Mouse (Mus musculus): ENCODE results near the gene Dtnb. TPM values are rescaled to one million over a fixed set of nuclear protein-coding genes. Genes with fewer than 3 reads are reported as not detected.
"Not testable (repeated sequence)": the region's sequence is repeated elsewhere in the genome, so short reads cannot be mapped to it uniquely, and the experiment has no call there.

The Dtnb gene
- total RNA-seq, 2 experiments from 2014 or later = 5.8 to 6.7 TPM

DNA sequence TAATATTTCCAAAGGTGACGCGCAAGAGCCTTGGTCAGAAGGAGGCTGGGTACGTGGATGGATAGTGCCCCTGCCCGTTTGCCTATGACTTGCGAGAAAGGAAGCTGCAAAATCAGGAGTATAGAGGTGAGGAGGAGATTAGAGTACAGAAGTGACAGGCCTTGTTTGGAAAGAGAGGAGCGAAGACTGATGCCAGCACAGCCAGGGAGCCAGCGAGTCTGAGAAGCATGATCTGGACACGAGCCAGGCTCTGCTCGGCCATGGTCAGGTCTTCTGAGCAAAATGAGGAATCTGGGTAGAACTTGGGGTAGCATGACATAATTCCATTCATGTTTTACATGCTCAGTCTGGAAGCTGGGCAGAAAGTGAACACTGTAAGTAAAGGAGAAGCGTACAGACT is 85.6 kb downstream of the Dtnb start:
- intact Hi-C loops (cut with DNase I) = no loop called here
- no peak for DNase-seq

- intact Hi-C loops (cut with DNase I) = loop anchor here (10.0 kb wide), 1 partner anchor 425 kb away; the partner anchor contains the start of gene Dnajc27
- no peak for DNase-seq
Observed at GRCm38 (mm10) chr12:3659554-3660311, 87.6 kb downstream of the Dtnb start.

GRCm38 (mm10) chr12:3660985-3661635 is 88.9 kb downstream of the Dtnb start:
- no peak for DNase-seq
- intact Hi-C loops (cut with DNase I) = loop anchor here (10.0 kb wide), 1 partner anchor 424 kb away; the partner anchor contains the start of gene Dnajc27

- intact Hi-C loops (cut with DNase I) = loop anchor here (10.0 kb wide), 1 partner anchor 422 kb away; the partner anchor contains the start of gene Dnajc27
- DNase-seq = no peak
Observed at GRCm38 (mm10) chr12:3662660-3663059, 90.5 kb downstream of the Dtnb start.

GRCm38 (mm10) chr12:3663386-3663785 is 91.2 kb downstream of the Dtnb start:
- DNase-seq = no peak
- intact Hi-C loops (cut with DNase I) = loop anchor here (10.0 kb wide), 1 partner anchor 421 kb away; the partner anchor contains the start of gene Dnajc27

DNA sequence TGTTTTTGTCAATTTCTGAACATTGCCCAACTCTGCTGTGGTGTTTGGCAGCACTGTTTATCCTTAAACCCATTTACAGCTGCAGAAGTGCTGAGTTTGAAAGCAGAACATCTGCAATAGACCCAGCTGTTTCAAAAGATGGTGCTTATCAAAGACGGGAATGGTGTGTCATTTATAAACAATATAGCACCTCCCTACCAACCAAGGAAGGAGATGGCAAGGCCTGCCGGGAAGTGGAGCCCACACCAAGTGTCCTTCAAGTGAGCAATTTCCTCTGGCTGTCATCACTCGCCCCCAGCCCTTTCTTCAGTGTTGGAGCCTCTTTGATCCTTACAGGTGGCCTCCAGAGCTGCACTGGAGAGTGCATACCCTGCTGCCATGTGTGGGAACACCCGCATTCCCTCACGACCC is 97.8 kb downstream of the Dtnb start:
- no peak for DNase-seq
- intact Hi-C loops (cut with DNase I) = loop anchor here (10.0 kb wide), 1 partner anchor 415 kb away; the partner anchor contains the start of gene Dnajc27

DNA sequence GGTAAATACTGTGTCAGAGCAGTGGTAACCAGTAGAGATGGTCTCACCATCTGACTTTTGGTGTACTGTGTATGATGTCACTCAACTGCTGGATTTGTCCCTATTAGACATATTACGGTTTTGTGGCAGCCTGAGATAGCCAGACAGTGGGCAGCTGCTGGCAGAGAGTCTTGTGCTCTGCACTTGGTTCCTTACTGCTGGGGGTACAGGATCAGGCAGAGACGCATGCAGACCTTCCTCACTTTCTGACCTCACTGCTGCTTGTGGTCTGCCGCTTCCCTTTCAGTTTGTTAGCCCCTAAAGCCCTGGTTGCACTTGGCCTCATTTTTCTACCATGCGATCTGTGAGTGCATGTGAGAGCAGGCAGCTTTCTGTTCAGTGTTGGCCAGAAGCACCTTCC is 98.9 kb downstream of the Dtnb start:
- DNase-seq = no peak
- intact Hi-C loops (cut with DNase I) = no loop called here

DNA sequence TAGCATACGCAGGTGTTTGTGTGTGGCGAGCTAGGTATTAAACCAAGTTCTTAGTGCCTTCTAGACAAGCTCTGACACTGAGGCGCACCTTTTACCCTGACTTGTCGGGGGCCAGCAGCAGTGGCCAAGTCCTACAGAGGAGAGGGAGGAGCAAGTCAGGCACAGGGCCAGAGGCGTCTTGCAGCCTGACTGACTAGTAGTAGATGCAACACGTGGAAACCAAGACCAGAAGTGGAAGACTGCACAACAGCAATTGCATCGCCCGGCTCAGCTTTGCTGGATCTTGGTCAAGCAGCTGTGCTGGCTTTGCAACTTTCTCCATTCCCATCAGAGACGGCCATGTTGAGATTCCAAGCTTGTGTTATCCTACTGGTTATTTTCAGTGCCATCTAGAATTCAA is 100.6 kb downstream of the Dtnb start:
- no peak for DNase-seq
- intact Hi-C loops (cut with DNase I) = no loop called here

GRCm38 (mm10) chr12:3673886-3674285 is 101.7 kb downstream of the Dtnb start:
- DNase-seq = no peak
- intact Hi-C loops (cut with DNase I) = no loop called here

DNA sequence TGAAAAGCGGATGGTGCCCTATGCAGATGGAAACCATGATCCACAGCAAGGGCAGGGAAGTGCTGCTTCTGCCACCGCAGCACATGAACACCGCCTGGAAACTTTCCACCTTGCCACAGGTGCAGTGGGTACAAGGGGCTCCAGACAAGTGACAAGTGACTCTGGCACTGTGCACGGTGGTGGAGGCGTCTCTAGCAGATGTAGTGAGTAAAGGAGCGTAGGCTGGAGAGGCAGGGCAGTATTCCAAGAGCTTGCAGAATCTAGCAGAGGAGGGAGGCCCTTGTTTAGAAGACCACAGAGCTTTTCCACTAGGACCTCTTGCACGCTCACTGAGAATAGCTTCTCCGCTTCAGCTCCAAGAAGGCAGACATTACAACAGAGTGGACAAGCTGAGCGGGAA is 102.7 kb downstream of the Dtnb start:
- no peak for DNase-seq
- intact Hi-C loops (cut with DNase I) = no loop called here

- no peak for DNase-seq
- intact Hi-C loops (cut with DNase I) = no loop called here
Observed at GRCm38 (mm10) chr12:3680721-3681120, 108.5 kb downstream of the Dtnb start.

DNA sequence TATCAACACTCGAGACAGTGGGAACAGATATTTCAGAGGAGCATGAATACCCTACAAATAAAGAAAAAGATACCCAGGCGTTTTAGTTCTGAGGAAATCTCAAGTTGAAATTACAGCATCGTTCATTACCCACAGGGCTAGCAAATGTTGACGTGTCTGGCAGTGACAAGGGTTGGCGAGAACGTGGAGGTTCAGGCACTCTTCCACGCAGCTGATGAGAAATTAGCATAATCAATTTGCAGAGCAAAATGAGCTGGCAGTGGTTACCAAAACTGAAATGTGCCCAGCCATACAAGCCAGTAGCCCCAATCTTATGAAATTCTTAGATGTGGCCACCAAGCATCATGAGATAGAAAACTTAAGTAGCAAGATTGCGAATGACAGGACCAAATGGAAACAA is 110.9 kb downstream of the Dtnb start:
- intact Hi-C loops (cut with DNase I) = no loop called here
- DNase-seq = no peak

DNA sequence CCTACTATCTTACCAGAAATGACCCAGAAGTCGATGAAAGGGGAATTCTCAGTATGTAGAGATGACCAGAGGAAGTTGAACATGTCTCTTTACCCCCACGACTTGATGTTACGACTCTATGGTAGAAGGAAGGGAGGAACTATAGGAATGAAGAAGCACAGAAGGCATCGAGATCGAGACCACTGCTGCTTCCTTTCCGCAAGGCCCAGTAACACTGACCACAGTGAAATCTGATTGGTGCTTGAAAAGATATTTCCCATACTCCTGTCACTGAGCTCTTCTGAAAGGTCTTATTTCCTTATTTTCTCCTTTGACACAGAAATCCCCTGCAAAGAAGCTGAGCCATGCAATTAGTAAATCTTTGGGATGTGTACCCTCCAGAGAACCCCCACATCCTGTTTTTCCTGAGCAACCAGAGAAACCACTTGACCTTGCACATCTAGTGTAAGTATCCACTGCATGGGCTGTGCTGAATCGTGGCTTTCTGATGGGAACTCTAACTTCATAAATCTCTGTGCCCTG is 114.3 kb downstream of the Dtnb start:
- no peak for DNase-seq
- intact Hi-C loops (cut with DNase I) = no loop called here

- DNase-seq; intact Hi-C loops (cut with DNase I): not testable (repeated sequence)
Observed at GRCm38 (mm10) chr12:3690926-3691529, 118.8 kb downstream of the Dtnb start.

DNA sequence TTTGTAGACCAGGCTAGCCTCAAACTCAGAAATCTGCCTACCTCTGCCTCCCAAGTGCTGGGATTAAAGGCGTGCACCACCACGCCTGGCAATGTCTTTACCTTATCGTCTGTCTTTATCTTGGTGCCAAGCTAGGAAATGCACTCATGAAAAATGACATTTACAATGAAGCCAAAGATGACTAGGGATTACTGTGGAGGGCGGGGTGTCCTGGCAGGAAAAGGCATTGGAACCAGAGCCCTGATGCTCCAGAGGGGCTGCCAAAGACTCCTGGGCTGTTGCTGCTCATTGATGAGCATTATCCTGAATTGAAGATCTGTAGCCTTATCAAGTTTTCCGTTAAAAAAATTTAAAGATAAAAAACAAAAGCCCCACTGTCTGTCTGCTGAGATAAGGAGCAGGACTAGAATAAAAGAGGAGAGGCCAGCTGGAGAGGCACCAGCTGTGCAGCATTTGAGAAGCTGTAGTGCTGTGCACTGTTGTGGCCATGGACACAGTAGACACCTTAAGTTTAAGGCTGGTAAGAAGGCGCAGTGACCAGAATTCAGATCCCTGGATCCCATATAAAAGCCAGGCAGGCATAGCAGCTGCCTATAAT is 120.7 kb downstream of the Dtnb start:
- intact Hi-C loops (cut with DNase I) = no loop called here
- DNase-seq = no peak

GRCm38 (mm10) chr12:3695741-3696501 is 123.7 kb downstream of the Dtnb start:
- peak; percentile 23 to 25 for DNase-seq
- intact Hi-C loops (cut with DNase I) = loop anchor here (2.0 to 5.0 kb wide), 2 partner anchors 97 to 111 kb away; partner anchors contain the start of gene Dnmt3a

DNA sequence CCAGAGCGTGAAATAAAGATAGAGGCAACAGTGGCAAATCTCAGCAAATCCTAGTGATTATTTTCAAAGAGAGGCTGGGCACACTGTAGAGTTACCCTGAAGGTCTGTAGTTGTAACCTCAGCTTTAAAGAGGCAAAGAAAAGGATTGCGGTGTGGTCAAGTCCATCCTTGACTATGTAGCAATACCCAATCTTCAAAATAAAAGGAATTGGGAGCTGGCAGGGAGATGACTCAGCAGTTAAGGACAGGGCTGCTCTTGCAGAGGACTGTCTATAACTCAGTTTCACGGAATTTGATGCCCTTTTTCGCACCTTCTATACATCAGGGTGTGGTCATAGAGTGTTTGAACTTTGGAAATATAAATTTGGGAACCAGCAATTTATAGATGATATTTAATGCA is 128.3 kb downstream of the Dtnb start:
- no peak for DNase-seq
- intact Hi-C loops (cut with DNase I) = no loop called here

- DNase-seq = no peak
- intact Hi-C loops (cut with DNase I) = no loop called here
Observed at GRCm38 (mm10) chr12:3702903-3703302, 130.7 kb downstream of the Dtnb start.

GRCm38 (mm10) chr12:3719151-3719721 is 147.1 kb downstream of the Dtnb start:
- no peak for DNase-seq
- intact Hi-C loops (cut with DNase I) = no loop called here

- intact Hi-C loops (cut with DNase I) = no loop called here
- DNase-seq = no peak
Observed at GRCm38 (mm10) chr12:3720527-3720926, 148.3 kb downstream of the Dtnb start.

Data from heart, postnatal 36 days (tissue).